Mouse (Mus musculus): ENCODE measurements around the gene Tmem255b.

DNA sequence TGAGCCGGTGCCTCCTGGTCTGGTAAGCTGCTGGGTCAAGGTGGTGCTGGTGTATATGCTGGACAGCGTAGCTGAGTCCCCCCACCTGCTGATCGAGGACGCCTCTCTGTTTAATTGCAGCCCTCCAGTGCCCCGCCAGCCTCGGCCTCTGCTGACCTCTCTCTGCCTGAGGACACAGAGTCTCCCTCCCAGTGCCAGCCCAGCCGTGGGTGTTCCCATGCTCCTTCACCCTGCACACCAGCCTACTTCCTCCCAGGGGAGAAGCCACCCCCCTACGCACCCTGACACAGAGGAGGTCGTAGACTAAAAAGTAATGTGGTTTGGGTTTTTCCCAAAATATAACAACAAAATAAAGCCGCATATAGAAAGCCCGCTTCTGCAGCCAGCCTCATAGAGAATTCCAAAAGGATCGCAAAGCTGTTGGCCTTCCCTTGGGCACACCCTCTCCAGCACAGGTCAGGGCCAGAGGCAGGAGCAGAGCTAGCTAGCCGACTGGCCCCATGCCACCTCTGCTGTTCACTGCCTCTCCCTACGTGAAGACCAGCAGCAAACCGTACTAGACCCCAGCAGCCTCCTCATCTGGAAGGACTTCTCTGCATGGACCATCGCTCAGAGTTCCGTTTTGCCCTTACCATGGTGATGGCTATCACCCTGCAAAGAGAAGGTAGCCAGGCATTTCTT lies 26.2 kb downstream of the Tmem255b start:
- TF ChIP-seq ZNF384 (IDR thresholded peaks at IDR 0.05; ENCODE audit: low read depth, low read length): no peak
- no peak for TF ChIP-seq CHD2 (IDR thresholded peaks at IDR 0.05; ENCODE audit: low read depth, low read length)

Data from ES-E14 (cell line).